Mouse (Mus musculus) lung, embryonic 14.5 days (tissue): ENCODE results near the gene St3gal2. TPM values are rescaled to one million over a fixed set of nuclear protein-coding genes. Genes with fewer than 3 reads are reported as not detected.

Source experiments
- ATAC-seq: fragments of 200-750 bp; cut with Nextera tagmentation; 2 replicates; pipeline ENCODE4 v1.8.0; 2017; ENCODE audit warnings: mild to moderate bottlenecking, moderate TSS enrichment, moderate library complexity; ENCODE audit not compliant: insufficient read depth
- DNase-seq: peaks from one replicate; pipeline ENCODE4 v3.0.0-alpha.2; 2015
- H3K27ac ChIP-seq: fragments of 300-500 bp; sonication (generic); 2 replicates; pipeline ENCODE4 v1.5.1; 2014; ENCODE audit warnings: low read depth, mild to moderate bottlenecking, moderate library complexity
- H3K27me3 ChIP-seq: fragments of 300-500 bp; sonication (generic); 2 replicates; pipeline ENCODE4 v1.6.1; 2014; ENCODE audit warnings: low read length, control low read depth; ENCODE audit not compliant: insufficient read depth
- H3K36me3 ChIP-seq: fragments of 300-500 bp; sonication (generic); 2 replicates; pipeline ENCODE4 v1.6.1; 2014; ENCODE audit warnings: control low read depth; ENCODE audit not compliant: insufficient read depth
- H3K4me1 ChIP-seq: fragments of 300-500 bp; sonication (generic); 2 replicates; pipeline ENCODE4 v1.6.1; 2014; ENCODE audit warnings: antibody characterized with exemption, control low read depth; ENCODE audit not compliant: insufficient read depth
- H3K4me2 ChIP-seq: fragments of 300-500 bp; sonication (generic); 2 replicates; pipeline ENCODE4 v1.6.1; 2014; ENCODE audit warnings: mild to moderate bottlenecking
- H3K4me3 ChIP-seq: fragments of 300-500 bp; sonication (generic); 2 replicates; pipeline ENCODE4 v1.5.1; 2014; ENCODE audit warnings: low read depth, low read length
- H3K9ac ChIP-seq: fragments of 300-500 bp; sonication (generic); 2 replicates; pipeline ENCODE4 v1.6.1; 2014
- H3K9me3 ChIP-seq: fragments of 300-500 bp; sonication (generic); 2 replicates; pipeline ENCODE4 v1.6.1; 2016; ENCODE audit warnings: low read depth, low read length, control low read depth
- CTCF ChIP-seq: IDR thresholded peaks from 2 replicates; pipeline ENCODE4 v1.5.1; 2016; ENCODE audit warnings: antibody characterized with exemption, low read depth
- whole genome bisulfite sequencing: fragments of 180-500 bp; shearing (Covaris S2); extraction: QIAGEN DNeasy Blood & Tissue Kit; methylation state at CpG from one replicate; pipeline ENCODE4 v1.1.7; 2014; 5-methylcytosine and 5-hydroxymethylcytosine counted together
- polyA plus RNA-seq: library from polyadenylated mRNA; unstranded; fragments of >200 nt; fragmentation: Nextera tagmentation; extraction: Ambion mirVana; gene quantifications from 2 replicates; pipeline ENCODE4 v1.2.1, GENCODE M21; 2014

The St3gal2 gene
- 11.3 and 13.0 TPM in 2 replicates for polyA plus RNA-seq

DNA sequence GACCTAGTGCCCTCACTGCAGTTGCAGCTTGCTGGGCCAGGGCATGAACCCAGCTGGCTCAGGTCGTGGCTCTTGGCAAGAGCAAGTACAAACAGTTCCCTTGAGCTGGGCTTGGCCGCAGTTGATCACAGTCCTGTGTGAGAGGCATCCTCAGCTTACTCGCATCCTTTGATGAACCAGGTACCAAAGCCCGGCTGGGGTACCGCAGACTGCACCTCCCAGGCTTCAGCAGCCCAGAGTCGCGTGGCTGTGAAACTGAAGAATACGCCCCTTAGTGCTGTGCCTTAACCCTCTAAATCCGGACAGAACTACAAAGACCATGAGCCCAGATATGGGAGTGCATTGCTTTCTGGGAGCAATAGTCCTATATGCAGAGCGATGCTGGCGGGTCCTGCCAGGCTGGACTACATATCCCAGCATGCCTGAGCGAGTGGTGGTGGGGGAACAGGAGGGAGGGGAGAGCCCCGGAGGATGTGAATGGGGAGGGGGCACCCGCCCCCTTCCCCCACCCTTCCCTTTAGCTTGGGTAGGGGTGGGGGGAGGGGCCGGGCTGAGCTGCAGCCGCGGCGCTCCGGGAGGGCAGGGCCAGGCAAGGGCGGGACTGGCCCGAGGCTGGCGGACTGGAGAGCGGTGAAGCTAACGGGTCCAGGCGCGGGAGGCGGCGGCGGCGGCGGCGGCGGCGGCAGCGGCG is at the start of gene St3gal2:
St3gal2 (plus strand) TSS at position 582 of the 691 bp plus-strand sequence.
- DNase-seq = peak; percentile 95
- 0% methylated on average over 33 of the region's 36 CpGs for WGBS
- no peak for TF ChIP-seq CTCF

DNA sequence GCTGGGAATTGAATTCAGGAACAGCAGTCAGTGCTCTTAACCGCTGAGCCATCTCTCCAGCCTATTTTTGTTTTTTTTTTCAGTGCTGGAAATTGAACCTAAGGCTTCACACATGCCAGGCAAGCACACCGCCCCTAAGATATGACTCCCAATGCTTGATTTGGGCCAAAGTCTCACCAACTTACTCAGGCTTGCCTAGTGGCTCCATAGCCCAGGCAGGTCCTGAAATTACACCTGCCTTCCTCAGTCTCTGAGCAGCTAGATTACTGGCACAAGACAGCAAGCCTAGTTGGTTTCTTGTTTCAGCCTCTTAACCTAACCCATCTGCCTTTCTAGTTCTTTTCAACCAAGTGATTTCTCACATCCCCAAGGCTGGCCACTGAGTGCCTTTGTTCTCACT is 49.2 kb upstream of the St3gal2 start:
- Histone ChIP-seq H3K9ac (no peak overlapping the region), H3K27me3 (no peaks in the 10 kb centered on the region), H3K4me2 (no peak overlapping the region), H3K4me3 (no peak overlapping the region), H3K36me3 (peaks cover 90% of the 10 kb centered on the region), H3K27ac (no peak overlapping the region), H3K9me3 (no peaks in the 10 kb centered on the region), H3K4me1 (no peaks in the 10 kb centered on the region)
- WGBS = 100% methylated on average over 2 of the region's 2 CpGs
- no peak for DNase-seq
- no peak for TF ChIP-seq CTCF
- no peak for ATAC-seq

More for the DNA sequence above, at the start of gene St3gal2:
- H3K4me2 ChIP-seq = peak within 1 kb of the TSS; percentile 91
- no peaks in the 10 kb centered on the region for H3K36me3 ChIP-seq
- peak within 1 kb of the TSS; percentile 86 for H3K9ac ChIP-seq
- H3K4me3 ChIP-seq = peak within 1 kb of the TSS; percentile 78
- H3K27ac ChIP-seq = peak within 1 kb of the TSS; percentile 78
- peaks cover 9% of the 10 kb centered on the region for H3K4me1 ChIP-seq
- H3K27me3 ChIP-seq = no peaks in the 10 kb centered on the region
- peak; percentile 98 for ATAC-seq
- H3K9me3 ChIP-seq = no peaks in the 10 kb centered on the region

DNA sequence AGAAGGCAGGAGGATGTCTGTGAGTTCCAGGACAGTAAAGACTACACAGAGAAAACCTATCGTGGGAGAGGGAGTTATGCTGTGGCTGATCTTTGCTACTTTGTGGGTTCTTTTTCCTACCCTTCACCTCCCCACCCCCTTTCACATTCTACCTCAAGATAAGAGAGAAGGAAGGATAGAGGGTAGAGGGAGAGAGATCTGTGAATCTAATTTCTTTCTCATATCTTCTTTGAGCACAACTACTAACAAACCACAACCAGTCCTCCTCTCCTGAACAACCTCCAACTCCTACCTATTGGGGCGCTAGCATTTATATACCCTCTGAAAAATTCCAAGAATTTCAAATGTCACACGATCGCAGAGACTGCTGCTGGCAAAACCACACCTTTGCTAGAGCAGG is 41.9 kb upstream of the St3gal2 start:
- Histone ChIP-seq H3K4me2 (no peak overlapping the region), H3K27me3 (no peaks in the 10 kb centered on the region), H3K27ac (no peak overlapping the region), H3K4me1 (no peaks in the 10 kb centered on the region), H3K9ac (no peak overlapping the region), H3K4me3 (no peak overlapping the region), H3K9me3 (no peaks in the 10 kb centered on the region), H3K36me3 (peaks cover 90% of the 10 kb centered on the region)
- WGBS = 76% methylated on average over 4 of the region's 4 CpGs
- ATAC-seq (no peak), DNase-seq (no peak)
- no peak for TF ChIP-seq CTCF

DNA sequence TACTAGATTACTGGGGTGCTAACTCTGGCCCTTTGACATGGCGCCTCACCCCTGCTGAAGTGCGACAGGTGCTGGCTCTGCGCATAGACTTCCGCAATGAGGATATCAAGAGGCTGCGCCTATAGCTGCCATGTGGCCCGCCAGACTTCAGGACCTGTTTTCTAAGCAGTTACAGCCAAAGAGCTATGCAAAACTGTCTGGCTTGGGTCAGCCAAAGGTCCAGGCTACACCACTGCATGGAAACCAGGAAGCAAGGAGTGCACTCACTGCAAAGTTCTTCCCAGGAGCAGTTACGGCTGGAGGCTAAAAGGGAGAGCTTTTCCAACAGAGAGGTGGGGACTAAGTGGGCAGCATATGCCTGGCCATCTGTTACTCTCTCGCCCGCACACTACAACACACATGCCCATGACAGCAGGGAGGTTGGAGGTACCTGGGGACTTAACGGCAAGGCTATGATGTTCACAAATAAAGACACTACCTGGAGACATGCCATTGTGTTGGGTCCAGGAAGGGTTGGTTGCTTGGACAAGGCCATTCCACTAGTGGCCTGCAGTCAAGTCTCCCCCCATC is 37.9 kb upstream of the St3gal2 start:
- Histone ChIP-seq H3K27ac (no peak overlapping the region), H3K4me3 (no peak overlapping the region), H3K4me2 (no peak overlapping the region), H3K9me3 (no peaks in the 10 kb centered on the region), H3K9ac (no peak overlapping the region), H3K36me3 (peaks cover 82% of the 10 kb centered on the region), H3K27me3 (no peaks in the 10 kb centered on the region), H3K4me1 (no peaks in the 10 kb centered on the region)
- DNase-seq (no peak), ATAC-seq (no peak)
- no peak for TF ChIP-seq CTCF
- WGBS = 94% methylated on average over 10 of the region's 10 CpGs

DNA sequence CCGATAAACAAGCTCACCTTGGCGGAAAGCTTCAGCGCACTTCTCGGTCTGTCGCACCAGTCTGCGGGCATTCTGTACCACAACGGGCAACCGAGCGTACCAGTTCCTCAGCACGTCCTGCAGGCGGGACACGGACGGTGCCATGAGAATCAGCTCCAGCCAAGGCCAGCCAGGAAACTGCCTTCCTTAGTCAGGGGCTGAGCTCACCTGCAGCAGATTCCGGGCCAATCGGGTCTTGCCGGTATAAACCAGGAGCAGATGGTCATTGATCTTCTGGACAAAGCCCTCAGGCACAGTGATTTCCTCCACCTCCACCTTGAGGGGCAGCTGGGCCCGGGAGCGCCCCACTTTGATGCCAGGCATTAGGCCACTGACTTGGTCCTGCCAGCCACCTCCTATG is 35.9 kb upstream of the St3gal2 start:
- H3K4me1 ChIP-seq = no peaks in the 10 kb centered on the region
- ATAC-seq (no peak), DNase-seq (no peak)
- H3K4me3 ChIP-seq = no peak overlapping the region
- WGBS = 95% methylated on average over 18 of the region's 18 CpGs
- no peaks in the 10 kb centered on the region for H3K27me3 ChIP-seq
- H3K36me3 ChIP-seq = peaks cover 80% of the 10 kb centered on the region
- no peak overlapping the region for H3K27ac ChIP-seq
- no peak overlapping the region for H3K9ac ChIP-seq
- H3K9me3 ChIP-seq = no peaks in the 10 kb centered on the region
- H3K4me2 ChIP-seq = no peak overlapping the region
- no peak for TF ChIP-seq CTCF

DNA sequence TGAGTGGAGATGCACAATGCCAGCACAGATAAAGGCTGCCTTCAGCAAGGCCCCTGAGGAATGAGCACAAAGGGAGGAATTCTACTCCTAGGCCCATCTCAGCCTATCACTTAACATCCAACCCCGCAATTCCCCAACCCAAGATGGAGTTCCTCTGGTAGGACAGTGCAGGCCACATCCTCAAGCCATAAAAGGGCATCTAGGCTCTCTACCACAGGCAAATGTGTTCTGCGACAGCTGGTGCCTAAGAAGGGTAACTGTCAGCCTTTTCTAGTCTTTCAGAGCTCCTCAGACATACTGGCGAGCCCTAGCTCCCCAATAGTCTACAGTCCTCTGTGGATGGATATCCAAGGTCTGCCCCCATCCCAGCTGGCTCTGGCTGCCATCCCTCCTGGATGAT is 33.1 kb upstream of the St3gal2 start:
- Histone ChIP-seq H3K4me2 (no peak overlapping the region), H3K27me3 (no peaks in the 10 kb centered on the region), H3K36me3 (peaks cover 58% of the 10 kb centered on the region), H3K4me1 (no peaks in the 10 kb centered on the region; the same call in 1 of the 2 replicates), H3K27ac (no peak overlapping the region), H3K4me3 (no peak overlapping the region), H3K9ac (no peak overlapping the region), H3K9me3 (no peaks in the 10 kb centered on the region)
- WGBS = 79% methylated on average over 3 of the region's 3 CpGs
- DNase-seq (no peak), ATAC-seq (no peak)
- TF ChIP-seq CTCF = no peak

DNA sequence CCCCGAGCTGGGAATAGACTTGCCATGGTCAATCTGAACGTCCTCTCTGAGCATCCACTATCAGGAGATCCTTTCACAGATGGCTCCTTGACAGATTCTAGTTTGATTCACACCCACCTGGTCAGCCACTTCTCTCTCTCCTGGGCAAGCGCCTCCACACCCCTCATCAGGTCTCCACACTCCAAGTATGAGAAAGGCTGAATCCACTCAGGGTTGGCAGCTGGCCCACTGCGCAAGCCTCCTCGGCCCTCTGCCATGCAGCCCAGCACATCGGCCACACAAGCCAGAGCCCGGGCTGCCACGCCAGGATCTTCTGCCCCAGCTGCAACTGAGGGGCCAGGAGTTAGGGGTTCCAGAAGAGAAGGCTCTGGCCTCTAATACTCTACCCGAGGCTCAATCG is 32.2 kb upstream of the St3gal2 start:
- no peaks in the 10 kb centered on the region for H3K27me3 ChIP-seq
- H3K27ac ChIP-seq = no peak overlapping the region
- no peak overlapping the region for H3K4me3 ChIP-seq
- peaks cover 48% of the 10 kb centered on the region for H3K36me3 ChIP-seq
- no peaks in the 10 kb centered on the region for H3K9me3 ChIP-seq
- no peak overlapping the region for H3K4me2 ChIP-seq
- ATAC-seq (no peak), DNase-seq (no peak)
- no peak overlapping the region for H3K9ac ChIP-seq
- no peaks in the 10 kb centered on the region; the same call in 1 of the 2 replicates for H3K4me1 ChIP-seq
- no peak for TF ChIP-seq CTCF
- whole genome bisulfite sequencing = 87% methylated on average over 10 of the region's 10 CpGs
